Mouse (Mus musculus): Measurements from ENCODE around the gene Ripply3.

DNA sequence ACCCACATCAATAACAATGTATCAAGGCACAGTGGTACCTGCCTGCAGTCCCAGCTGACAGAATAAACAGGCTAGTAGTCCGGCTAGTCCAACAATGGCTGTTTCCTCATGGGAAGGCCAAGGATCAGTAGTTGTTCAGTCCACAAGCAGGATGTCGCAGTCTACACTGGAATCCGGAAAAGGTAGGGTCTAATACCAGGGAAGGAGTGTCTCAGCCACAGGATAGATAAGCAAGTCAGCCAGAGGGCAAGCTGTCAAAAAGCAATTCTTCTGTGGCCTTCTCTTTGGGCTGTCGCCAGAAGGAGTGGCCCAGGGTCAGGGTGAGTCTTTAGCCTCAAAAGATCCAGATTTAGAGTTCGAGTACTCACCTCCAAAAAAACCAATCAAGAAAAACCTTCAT, 10.5 kb upstream of the Ripply3 start:
- TF ChIP-seq CTCF (IDR thresholded peaks at IDR 0.05; ENCODE audit: borderline replicate concordance, extremely low read depth, insufficient read depth, insufficient read length) (no peak), POLR2A (IDR thresholded peaks at IDR 0.05; ENCODE audit: borderline replicate concordance, extremely low read depth, insufficient read depth, insufficient read length, poor library complexity, severe bottlenecking) (no peak)
